Mouse (Mus musculus) retina, adult 2 months (tissue): ENCODE data around the gene Naa38.

Source experiments
- DNase-seq: peaks from one replicate; pipeline ENCODE4 v3.0.0-alpha.2; 2012; ENCODE audit warnings: low read depth, low spot score

The Naa38 gene

DNA sequence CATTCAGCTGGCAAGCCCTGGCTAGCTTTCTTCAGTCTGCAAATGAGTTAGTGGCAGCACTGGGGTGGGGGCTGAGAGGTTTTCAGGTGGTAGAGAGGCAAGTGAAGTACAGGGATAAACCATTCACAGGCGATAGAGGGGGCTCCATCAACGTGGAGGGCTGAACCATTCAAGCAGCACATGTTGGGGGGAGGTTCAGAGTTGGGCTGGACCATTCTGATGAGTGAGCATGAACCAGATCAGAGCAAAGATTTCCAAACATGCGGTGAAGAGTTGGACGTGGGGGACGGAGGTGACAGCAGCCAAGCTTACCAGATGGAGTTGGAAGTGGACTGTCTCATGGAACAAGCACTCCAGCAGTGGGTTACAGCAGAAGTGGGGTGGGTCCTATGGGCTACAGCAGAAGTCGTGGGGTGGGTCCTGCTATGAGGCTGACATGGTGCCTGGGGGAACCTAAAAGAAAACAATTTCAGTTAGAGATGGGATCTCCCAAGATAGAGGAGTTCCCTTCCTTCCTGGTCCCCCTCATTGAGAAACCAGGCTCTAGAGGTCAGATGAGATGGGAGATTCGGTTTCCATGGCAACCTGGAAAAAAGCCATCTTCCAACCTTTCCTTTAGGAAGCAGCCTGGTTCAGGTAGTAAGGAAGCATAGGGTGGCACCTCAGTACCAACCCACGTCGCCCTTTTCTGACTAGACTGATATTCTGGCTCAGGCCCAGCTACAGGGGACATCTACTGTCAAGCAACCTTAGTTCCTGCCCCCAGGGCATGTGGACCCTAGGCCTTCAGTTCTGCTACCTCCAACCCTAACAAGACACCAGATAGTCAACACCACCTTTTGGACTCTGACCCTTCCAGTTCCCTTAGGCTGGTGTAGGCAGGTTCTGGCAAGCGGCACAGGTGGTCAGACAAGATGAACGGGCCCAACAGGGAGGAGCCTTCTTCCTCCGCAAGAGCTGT is 18.2 kb downstream of the Naa38 start, which contains the start of gene Kdm6b:
Kdm6b (minus strand) TSS at position 455 of the 961 bp plus-strand sequence.
- no peak for DNase-seq

DNA sequence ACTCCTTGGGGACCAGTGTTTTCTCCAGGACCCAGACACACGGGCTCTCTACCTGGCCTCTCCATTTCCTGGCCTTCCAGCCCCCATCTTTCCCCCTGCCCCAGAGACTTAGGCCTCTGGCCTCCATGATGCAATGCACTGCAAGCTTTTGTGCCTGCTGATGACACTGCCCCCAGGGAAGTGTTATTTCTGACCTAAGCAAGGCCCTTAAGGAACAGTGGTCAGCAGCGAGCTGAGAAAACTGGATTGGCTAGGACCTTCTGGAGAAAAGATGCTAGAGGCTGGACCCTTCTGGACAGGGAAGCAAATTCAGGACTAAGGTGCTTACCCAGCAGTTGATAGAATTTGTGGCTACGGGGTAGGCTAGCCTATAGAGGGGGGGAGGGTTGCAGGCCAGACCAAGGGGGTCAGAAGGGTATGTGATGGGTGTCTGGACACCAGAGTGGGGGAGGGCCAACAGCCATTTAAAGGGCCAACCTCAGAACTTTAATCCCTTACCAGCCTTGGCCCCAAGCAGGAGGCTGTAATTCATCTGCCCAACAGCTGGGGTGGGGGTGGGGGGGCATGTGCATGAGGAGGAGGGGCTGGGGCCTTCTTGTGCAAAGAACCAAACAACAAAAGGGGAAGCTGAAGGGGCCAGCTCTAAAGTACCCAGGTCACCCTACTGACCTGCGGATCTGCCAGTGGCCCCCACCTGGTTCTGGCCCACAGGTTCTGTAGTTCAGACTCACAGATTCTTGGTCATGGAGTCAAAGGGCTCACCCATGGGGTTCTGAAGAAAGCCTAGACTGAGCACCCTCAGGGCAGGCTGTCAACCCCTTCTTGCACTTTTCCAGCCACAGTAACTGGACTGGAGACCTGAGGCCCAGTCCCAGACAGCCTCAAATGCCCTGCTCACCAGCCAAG is 19.4 kb downstream of the Naa38 start:
- no peak for DNase-seq

DNA sequence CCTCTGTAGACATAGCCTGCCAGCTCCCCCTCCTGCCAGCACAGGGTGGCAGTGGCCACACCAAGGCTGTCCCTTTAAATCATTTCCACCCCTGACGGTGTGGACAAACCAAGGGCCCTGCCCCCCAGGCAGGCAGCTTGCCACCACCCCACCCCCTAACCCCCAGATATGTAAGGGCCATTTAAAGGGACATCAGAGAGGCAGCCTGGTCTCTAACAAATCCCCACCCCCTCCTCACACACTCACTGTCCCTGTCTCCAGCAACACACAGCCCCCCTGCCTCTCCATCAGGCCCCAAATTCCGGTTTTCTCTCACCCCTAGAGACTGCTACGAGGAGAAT is 20.0 kb downstream of the Naa38 start:
- no peak for DNase-seq

- no peak for DNase-seq
These were observed 20.6 kb downstream of the Naa38 start for GRCm38 (mm10) chr11:69415668-69416451.

GRCm38 (mm10) chr11:69416509-69416908 is 21.2 kb downstream of the Naa38 start:
- no peak for DNase-seq

GRCm38 (mm10) chr11:69416921-69417448 is 21.7 kb downstream of the Naa38 start:
- no peak for DNase-seq

GRCm38 (mm10) chr11:69417449-69418384 is 22.4 kb downstream of the Naa38 start:
- peak; percentile 83 for DNase-seq

- peak; percentile 93 for DNase-seq
These were observed 23.5 kb downstream of the Naa38 start for GRCm38 (mm10) chr11:69418481-69419442.

DNA sequence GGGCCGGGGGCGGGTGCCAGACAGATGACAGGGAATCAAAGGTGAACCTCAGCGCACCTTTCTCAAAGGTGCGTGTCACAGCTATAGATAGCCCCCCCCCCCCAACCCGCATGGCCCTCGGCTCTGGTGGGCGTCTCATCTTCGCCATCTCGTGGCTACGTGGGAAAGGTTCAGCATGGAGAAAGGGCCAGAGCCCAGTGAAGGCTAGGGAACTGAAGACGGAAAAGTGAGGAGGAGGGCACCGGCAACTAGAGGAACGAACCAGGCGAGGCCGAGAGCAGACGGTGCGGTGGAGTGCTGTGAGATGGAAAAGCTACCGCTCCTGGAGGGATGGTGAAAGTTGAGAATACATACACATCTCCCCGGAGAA is 24.1 kb downstream of the Naa38 start:
- no peak for DNase-seq

GRCm38 (mm10) chr11:69419813-69420553 is 24.7 kb downstream of the Naa38 start:
- no peak for DNase-seq

GRCm38 (mm10) chr11:69420554-69421000 is 25.3 kb downstream of the Naa38 start:
- no peak for DNase-seq

DNA sequence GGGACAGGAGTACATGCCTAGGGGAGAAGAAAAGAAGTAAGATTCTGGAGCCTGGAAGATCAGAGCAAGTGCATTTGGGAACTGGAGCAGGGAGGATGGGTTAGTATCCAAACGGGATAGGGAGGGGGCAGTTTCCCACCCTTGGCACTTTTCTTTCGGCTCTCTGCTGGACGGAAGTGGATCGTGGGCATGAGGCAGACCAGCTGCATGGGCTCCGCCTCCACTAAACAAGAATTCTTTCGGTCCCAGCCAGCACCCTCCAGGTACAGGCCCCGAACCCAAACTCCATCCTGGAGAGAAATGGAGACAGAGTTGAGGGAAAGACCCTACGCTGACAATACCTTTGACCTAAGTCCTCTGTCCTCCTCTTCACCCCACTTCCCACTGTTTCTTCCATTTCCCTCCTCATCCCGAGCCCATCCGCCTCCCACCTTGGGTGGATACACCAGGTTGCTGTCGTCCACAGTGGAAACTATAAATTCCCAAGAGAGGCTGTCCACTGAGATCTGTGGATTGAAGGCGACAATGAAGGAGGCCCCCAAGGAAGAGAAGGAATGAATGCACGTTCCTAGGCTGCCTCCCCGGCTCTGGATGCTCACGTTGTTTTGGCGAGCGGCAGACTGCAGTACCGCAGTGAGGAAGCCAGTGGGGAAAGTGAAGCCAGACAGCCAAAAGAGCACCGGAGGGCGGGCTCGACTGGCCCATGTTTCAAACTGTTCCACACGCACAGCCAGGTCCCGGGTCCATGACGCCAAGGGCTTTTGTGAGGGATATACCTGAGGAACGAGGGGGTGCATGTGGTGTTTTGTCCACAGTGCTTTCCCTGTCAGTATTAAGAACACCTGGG is 26.1 kb downstream of the Naa38 start:
- DNase-seq: no peak

DNA sequence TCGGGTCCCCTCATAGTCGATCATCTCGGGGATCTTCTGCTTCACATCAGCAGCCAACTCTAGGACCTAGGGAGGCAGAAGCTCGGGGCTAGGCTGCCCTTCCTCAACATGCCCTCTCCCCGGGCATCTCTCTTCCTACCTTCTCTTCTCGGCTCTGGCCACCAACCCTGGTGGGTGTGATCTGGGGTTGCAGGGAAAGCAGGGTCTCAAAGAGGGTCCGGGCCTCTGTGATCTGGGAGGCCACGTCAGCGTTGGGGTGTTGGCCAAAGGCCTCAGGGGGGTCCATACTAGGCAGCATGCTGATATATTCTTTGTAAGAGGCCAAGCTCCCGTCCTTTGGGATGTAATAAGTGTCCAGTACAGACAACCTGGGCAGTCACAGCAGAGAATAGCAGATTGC is 27.6 kb downstream of the Naa38 start:
- DNase-seq: no peak

DNA sequence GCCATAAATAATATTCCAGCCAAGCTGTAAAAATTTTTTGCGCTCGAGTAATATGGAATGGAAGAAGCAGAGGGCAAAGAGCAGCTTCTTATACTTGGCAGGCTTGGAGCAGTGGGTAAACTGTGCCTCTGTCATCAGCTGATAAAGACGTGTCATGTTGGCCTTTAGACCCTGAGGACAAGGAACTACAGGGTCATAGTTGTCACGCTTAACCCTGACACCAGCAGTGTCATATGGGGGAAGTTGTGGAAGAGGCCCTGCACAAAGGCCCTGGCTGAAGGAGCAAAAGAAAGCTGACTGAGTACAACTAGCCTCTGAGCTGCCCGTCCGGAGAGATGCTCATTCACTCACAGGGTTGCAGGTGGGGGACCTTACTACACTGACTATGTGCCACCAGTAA is 28.6 kb downstream of the Naa38 start:
- no peak for DNase-seq

DNA sequence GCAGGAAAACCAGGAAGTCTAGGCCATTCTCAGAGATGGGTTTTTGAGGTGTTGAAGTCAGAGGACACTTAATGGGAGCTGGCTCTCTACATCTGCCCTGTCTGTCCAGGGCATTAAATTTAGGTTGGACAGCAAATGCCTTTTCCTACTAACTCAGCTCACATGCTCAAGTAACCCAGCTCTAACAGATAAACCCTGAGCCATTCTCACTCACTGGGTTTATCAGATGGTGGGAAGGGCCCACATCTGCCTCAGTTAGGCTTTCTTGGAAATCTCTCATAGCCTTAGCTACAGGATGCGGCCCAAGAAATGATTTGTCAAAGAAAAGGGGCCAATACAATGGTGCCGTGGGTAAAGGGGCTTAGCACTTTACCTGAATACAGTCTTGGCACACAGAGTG is 31.0 kb downstream of the Naa38 start:
- no peak for DNase-seq

DNA sequence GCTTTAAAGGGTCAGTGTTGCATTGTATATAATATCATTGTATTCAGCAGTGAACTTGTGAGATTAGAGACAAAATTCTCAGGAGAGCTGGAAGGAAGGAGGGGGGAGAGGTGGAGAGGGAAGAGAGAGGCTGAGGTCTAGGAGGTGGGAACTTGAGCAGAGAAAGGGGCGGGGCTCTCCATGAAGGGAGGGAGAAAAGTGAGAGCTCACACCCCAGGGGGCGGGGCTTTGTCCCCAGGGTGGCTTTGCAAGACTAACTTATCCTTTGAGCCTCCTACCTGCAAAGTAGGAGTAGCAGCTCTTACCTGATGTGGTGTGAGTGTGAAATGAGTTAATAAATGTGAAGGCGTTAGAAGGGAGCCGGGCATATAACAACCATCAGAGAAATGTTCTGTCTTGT is 33.5 kb downstream of the Naa38 start:
- no peak for DNase-seq

DNA sequence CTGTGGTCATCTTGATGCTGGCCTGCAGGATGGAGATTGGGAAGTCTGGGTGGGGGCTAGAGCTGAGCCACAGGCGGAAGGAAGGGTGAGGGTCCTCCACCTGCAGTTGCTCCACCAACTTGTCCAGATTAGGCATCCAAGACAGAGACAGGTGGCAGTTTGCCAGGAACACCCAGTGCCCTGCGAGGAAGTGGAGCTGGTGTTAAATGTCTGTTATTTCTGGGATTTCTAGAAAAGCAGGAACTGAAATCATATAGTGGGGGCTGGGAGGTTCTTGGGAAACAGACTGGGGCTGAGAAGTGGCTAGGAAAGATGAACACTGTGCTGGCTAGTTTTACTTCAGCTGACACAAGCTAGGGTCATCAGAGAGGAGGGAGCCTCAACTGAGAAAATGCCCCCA is 34.0 kb downstream of the Naa38 start:
- no peak for DNase-seq
